Mouse (Mus musculus) lung, postnatal 0 days (tissue): ENCODE results near the gene Srp54c. TPM values are rescaled to one million over a fixed set of nuclear protein-coding genes. Genes with fewer than 3 reads are reported as not detected.

ENCODE experiments used
- ATAC-seq: fragments of 200-750 bp; cut with Nextera tagmentation; 2 replicates; pipeline ENCODE4 v1.8.0; 2017; ENCODE audit warnings: moderate library complexity
- DNase-seq: peaks from one replicate; pipeline ENCODE4 v3.0.0-alpha.2; 2016; ENCODE audit warnings: low spot score
- H3K27ac ChIP-seq: fragments of 300-500 bp; sonication (generic); 2 replicates; pipeline ENCODE4 v1.5.1; 2014; ENCODE audit warnings: antibody characterized with exemption, mild to moderate bottlenecking, low read length, mixed read lengths
- H3K27me3 ChIP-seq: fragments of 300-500 bp; sonication (generic); replicated peaks from 2 replicates; pipeline ENCODE4 v1.6.1; 2014; ENCODE audit warnings: low read length, mixed read lengths; ENCODE audit not compliant: insufficient read depth
- H3K36me3 ChIP-seq: fragments of 300-500 bp; sonication (generic); 2 replicates; pipeline ENCODE4 v1.6.1; 2014; ENCODE audit warnings: low read length, mixed read lengths; ENCODE audit not compliant: insufficient read depth
- H3K4me1 ChIP-seq: fragments of 300-500 bp; sonication (generic); 2 replicates; pipeline ENCODE4 v1.6.1; 2014; ENCODE audit warnings: antibody characterized with exemption, low read depth, low read length, mixed read lengths; ENCODE audit not compliant: insufficient read depth
- H3K4me2 ChIP-seq: fragments of 300-500 bp; sonication (generic); replicated peaks from 2 replicates; pipeline ENCODE4 v1.6.1; 2014; ENCODE audit warnings: low read depth, mild to moderate bottlenecking, low read length, moderate library complexity, mixed read lengths
- H3K4me3 ChIP-seq: fragments of 300-500 bp; sonication (generic); 2 replicates; pipeline ENCODE4 v1.5.1; 2014; ENCODE audit warnings: low read depth, low read length
- H3K9ac ChIP-seq: fragments of 300-500 bp; sonication (generic); replicated peaks from 2 replicates; pipeline ENCODE4 v1.6.1; 2014; ENCODE audit warnings: low read depth, mild to moderate bottlenecking
- H3K9me3 ChIP-seq: fragments of 300-500 bp; sonication (generic); 2 replicates; pipeline ENCODE4 v1.6.1; 2016; ENCODE audit warnings: low read length, mixed read lengths
- CTCF ChIP-seq: IDR thresholded peaks from 2 replicates; pipeline ENCODE4 v1.5.1; 2016; ENCODE audit warnings: antibody characterized with exemption, mild to moderate bottlenecking
- EP300 ChIP-seq: IDR thresholded peaks from 2 replicates; pipeline ENCODE4 v1.6.1; 2016; ENCODE audit warnings: antibody characterized with exemption, mild to moderate bottlenecking, control low read depth
- WGBS: fragments of 180-500 bp; shearing (Covaris S2); extraction: QIAGEN DNeasy Blood & Tissue Kit; methylation state at CpG from one replicate; pipeline ENCODE4 v1.1.7; 2014; 5-methylcytosine and 5-hydroxymethylcytosine counted together
- polyA plus RNA-seq: library from polyadenylated mRNA; unstranded; fragments of >200 nt; fragmentation: Nextera tagmentation; extraction: Ambion mirVana; gene quantifications from 2 replicates; pipeline ENCODE4 v1.2.1, GENCODE M21; 2015

Gene Srp54c
- polyA plus RNA-seq, 1 experiment from 2014 or later = 52.8 TPM

GRCm38 (mm10) chr12:55311841-55312240 is 81.9 kb downstream of the Srp54c start:
- Histone ChIP-seq H3K27ac (no peak overlapping the region), H3K4me2 (no peak overlapping the region), H3K9ac (no peak overlapping the region), H3K4me3 (no peak overlapping the region), H3K36me3 (no peaks in the 10 kb centered on the region; the same call in 1 of the 2 replicates), H3K9me3 (no peaks in the 10 kb centered on the region), H3K27me3 (no peaks in the 10 kb centered on the region), H3K4me1 (no peaks in the 10 kb centered on the region)
- DNase-seq (no peak), ATAC-seq (no peak)
- WGBS = 80% methylated on average over 7 of the region's 7 CpGs
- TF ChIP-seq EP300 (no peak), CTCF (no peak)

Other genes with a start within 250 kb of the Srp54c start
- gene Gm20403, start 243.6 kb upstream of the Srp54c start, polyA plus RNA-seq = not detected in 2 replicates
- 17.5 and 20.7 TPM in 2 replicates for gene Baz1a, start 215.8 kb upstream of the Srp54c start, polyA plus RNA-seq
- gene 2700097O09Rik, start 150.1 kb upstream of the Srp54c start, polyA plus RNA-seq = 14.4 and 14.6 TPM in 2 replicates
- gene Srp54a, start 149.9 kb upstream of the Srp54c start, polyA plus RNA-seq = 124 and 130 TPM in 2 replicates
- gene Fam177a, start 105.7 kb upstream of the Srp54c start, polyA plus RNA-seq = 53.0 and 56.1 TPM in 2 replicates
- gene Srp54b, start 75.1 kb upstream of the Srp54c start, polyA plus RNA-seq = 41.1 and 47.5 TPM in 2 replicates
- gene 1700047I17Rik2, start 30.6 kb upstream of the Srp54c start, polyA plus RNA-seq = not detected in 2 replicates
- gene 1110008L16Rik, start 69.4 kb downstream of the Srp54c start, polyA plus RNA-seq = 8.1 and 9.2 TPM in 2 replicates
- 7.6 and 8.2 TPM in 2 replicates for gene Ppp2r3c, start 72.8 kb downstream of the Srp54c start, polyA plus RNA-seq
- gene Psma6, start 154.1 kb downstream of the Srp54c start, polyA plus RNA-seq = 281 and 292 TPM in 2 replicates